Mouse (Mus musculus): ENCODE measurements around the gene Mprip.
"Not testable (repeated sequence)": the region's sequence is repeated elsewhere in the genome, so short reads cannot be mapped to it uniquely, and the experiment has no call there.

Gene Mprip

DNA sequence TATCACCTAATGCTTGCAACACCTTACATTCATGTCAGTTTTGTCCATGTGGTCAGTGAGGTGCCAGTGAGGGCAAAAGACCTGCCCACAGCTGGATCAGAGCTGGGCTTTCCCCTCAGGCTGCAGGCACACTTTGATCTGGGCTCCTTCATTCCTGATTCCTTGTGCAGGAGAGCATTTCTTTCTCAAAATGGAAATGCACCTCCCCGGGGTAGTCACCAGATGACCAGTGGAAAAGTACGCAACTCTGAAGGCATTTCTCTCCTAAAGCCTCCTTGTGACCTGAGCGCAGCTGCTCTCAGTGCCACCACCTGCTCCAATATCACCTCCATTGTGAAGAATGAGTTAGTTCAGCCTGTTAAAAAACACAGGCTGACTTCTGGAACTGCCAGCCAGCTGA is at the start of gene Mprip:
Mprip (plus strand) TSS at position 301 of the 400 bp plus-strand sequence.
- DNase-seq (ENCODE audit: low read depth, low spot score), result no peak

DNA sequence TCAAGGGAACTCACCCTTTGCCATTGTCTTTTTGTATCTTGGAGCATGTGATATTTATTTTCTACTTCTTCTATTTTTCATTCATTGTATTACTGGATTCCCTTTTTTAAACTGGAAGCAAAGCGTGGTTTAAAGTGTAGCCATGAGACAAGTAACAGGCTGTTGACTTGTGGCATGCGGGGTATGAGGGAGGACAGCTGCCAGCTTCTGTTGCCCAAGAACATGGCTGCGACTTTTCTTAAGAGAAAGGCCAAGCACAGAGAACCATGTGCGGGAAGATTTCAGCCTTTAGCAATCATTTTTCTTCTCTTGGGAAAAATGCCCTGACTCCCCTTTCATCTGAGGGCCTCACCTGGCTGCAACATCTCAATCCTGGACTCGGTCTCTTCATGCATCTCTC is 49.5 kb upstream of the Mprip start:
- no peak for DNase-seq (ENCODE audit: low read depth, low spot score)

DNA sequence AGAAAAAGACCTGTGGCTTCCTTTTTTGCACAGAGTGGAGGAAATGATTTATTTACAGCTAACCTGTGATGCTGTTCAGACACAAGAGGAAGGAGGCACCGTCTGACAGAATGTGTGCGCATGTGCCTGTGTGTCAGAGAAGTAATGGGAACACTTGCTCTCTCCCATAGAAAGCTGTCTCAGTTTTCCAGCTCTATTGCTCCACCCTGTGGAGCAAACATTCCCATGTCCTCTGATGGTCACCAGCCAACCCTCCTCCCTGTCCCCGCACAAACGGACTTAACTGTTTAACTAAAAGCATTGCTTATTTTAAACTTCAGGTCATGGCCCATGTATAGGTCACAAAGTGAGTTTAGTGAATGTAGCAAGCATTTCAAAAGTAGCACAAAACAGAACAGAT is 47.0 kb upstream of the Mprip start:
- DNase-seq (ENCODE audit: low read depth, low spot score), result peak; percentile 13

DNA sequence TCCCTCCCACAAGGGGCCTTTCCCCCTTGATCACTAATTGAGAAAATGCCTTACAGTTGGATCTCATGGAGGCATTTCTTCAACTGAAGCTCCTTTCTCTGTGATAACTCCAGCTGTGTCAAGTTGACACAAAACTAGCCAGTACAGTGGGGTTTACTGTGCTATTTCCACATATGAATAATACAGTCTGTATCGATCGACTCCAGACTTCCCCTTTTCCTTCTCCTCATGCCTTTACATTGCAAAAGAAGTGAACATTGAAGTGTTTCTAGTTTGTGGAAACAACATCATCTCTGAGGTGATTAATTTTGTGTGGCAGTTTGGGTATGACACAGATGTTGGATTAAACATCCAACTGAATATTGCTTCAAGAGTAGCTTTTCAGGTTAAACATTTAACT is 44.1 kb upstream of the Mprip start:
- not testable (repeated sequence) for DNase-seq (ENCODE audit: low read depth, low spot score)

DNA sequence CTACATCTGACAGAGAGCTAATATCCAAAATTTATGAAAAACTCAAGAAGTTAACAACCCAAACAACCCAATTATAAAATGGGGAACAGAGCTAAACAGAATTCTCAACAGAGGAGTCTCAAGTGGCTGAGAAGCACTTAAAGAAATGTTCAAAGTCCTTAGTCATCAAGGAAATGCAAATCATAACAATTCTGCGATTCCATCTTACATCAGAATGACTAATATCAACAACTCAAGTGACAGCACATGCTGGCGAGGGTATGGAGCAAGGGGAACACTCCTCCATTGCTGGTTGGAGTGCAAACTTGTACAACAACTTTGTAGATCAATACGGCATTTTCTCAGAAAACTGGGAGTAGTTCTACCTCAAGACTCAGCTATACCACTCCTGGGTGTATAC is 38.9 kb upstream of the Mprip start:
- no peak for DNase-seq (ENCODE audit: low read depth, low spot score)

DNA sequence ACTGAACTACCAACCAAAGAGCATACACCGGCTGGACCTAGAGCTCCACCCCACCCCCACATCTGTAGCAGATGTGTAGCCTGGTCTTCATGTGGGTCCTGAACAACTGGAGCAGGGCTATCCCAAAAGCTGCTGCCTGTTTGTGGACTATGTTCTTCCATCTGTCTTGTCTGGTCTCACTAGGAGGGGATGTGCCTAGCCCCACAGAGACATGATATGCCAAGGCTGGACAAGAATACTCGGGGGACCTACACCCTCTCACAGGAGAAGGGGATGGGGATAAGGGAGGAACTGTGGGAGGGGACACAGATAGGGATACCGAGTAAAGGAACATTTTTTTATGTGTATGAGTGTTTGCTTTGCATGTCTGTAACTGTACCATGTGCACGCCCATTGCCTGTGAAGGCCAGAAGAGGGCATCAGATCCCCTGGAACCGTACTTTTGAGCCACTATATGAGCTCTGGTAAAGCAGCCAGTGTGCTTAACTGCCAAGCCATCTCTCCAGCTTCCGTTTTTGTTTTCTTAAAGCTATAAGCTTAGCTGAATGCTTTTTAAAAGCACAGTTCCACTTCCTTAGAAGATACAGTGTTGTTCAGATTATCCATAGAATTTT is 37.0 kb upstream of the Mprip start:
- peak; percentile 33 for DNase-seq (ENCODE audit: low read depth, low spot score)

DNA sequence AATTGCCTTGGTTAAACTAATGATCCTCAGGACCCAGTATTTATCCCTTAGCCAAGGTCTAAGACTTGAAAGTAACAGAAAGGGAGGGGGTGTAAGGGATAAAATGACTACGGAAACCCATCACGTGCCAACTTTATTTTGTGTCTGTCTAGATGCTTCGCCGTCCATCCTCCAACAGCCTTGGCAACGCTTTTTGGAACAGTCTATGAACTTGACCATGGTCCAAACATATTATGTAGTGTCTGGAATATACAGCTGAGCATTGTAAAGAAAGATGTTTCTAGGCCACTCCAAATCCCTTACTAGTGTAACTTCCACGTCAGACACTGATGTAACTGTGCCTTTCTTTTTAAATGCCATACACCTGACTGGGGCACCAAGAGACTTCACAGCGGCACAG is 34.9 kb upstream of the Mprip start:
- DNase-seq (ENCODE audit: low read depth, low spot score), result no peak

DNA sequence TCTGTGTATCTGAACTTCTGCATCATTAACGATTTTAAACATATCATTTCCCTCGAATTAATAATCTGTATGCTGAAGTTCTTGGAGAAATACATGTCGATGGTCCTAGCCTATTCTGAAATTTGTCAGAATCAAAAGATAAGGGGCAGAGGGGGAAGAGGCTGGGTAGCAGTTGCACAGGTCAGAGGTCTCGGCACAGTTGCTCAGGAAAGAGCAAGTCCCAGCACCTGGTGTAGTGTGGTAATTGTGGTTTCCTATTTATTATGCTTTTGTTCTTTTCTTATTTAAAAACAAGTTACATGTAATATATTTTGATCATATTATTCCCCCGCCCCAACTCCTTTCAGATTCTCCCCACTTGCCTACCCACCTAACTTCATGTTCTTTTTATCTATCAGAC is 32.9 kb upstream of the Mprip start:
- no peak for DNase-seq (ENCODE audit: low read depth, low spot score)

DNA sequence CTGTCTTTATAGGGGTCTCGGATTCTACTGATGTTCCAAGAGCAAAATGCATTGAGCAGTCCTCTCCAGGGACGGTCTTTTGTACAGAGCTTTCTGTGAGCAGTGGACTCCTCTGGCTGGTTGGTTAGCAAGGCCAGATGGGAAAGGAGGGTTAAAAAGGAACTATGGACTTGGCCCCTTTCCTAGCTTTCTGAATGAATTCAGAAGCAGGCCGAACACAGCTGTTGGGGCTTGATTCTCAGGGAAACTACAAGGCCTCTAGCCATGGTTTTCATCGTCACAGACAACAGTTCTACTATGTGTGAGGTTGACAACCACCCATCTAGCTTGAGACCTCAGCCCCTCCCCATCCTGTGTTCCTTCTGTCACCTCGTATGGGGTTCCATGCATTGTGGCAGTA is 31.2 kb upstream of the Mprip start:
- no peak for DNase-seq (ENCODE audit: low read depth, low spot score)

DNA sequence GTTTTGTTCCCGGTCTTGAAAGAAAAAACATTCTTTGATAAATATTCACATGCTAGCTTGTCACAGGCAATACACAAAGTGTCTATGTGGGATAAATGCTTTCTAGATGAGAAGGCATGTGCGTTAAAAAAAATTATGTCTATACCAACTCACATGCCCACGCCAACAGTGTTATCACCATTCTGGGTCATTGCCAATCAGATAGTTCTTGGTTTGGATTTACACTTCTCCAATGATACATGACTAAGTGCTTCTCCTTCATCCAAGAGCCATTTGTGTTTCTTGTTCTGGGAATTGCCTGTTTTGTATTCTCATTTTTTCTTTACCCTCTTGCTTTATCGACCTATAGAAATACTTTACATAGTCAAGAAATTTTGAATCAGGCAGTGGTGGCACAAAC is 29.1 kb upstream of the Mprip start:
- DNase-seq (ENCODE audit: low read depth, low spot score), result no peak

DNA sequence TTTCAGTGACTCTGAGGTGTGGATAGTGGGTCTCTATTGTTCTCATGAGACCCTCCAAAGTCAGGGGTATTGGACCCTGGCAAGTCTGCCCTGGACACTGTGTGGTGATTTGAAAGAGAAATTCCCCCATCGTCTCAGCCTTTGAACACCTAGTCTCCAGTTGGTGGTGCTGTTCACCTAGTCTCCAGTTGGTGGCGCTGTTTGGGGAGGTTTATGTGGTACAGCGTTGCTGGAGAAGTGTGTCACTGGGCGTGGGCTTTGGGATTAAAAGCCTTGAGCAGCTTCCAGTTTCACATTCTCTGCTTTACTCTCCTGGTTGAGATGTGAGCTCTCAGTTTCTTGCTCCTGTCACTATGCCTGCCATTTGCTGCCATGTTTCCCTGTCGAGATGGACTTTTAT is 28.1 kb upstream of the Mprip start:
- DNase-seq (ENCODE audit: low read depth, low spot score), result peak; percentile 45

DNA sequence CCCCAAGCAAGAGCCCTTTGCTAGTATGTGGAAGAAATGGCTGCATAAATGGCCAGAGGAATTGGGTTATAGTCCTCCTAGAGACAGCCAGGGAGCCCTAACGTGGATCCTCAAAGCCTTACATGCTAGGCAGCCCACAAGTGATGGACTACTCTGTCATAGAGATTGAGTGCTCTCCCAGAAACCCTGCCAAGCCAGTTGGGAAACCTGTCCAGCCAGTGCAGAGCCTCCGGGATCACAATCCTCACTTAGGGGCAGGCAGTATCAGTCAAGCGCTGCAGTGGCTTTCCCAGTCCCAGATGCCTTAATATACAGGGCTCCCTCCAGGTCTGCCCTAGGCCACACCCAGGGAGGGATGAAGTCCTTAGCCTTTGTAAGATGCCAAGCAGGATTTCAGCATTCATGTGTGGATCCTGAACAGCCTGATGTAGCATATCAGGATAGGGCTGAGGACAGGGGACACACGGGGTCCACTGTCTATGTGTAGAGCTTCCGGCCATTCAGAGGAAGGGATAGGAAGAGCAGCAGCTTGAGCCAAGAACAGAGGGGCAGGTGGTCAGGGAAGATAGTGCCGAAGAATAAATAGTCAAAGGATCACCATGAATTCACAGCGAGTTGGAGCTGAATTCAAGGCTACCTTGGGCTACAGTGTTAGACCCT is 27.0 kb upstream of the Mprip start:
- no peak for DNase-seq (ENCODE audit: low read depth, low spot score)

DNA sequence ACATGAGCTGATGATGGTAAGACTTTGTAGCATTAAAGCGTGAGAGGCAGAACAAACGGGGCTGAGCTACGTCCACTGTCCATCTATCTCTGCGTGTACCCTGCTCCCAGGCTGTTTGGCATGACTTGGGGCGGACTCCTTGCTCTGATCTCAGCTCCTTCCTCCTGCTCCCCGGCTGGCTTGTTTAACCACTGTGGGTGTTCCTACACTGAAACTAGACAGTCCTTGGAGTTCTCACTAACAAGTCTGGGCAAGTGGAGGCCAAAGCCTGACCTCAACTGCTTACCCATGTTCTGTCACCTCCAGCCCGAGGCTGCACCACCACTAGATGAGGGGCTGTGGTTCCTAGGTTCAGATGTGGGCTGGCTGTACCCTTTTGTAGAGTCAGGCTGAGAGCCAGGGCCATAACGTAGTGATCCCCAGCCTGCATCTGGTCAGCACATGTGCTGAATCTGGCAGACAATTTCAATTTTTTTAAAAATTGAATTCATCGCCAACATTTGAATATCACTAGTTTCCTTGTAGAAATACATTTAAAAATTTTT is 25.8 kb upstream of the Mprip start:
- DNase-seq (ENCODE audit: low read depth, low spot score), result no peak

DNA sequence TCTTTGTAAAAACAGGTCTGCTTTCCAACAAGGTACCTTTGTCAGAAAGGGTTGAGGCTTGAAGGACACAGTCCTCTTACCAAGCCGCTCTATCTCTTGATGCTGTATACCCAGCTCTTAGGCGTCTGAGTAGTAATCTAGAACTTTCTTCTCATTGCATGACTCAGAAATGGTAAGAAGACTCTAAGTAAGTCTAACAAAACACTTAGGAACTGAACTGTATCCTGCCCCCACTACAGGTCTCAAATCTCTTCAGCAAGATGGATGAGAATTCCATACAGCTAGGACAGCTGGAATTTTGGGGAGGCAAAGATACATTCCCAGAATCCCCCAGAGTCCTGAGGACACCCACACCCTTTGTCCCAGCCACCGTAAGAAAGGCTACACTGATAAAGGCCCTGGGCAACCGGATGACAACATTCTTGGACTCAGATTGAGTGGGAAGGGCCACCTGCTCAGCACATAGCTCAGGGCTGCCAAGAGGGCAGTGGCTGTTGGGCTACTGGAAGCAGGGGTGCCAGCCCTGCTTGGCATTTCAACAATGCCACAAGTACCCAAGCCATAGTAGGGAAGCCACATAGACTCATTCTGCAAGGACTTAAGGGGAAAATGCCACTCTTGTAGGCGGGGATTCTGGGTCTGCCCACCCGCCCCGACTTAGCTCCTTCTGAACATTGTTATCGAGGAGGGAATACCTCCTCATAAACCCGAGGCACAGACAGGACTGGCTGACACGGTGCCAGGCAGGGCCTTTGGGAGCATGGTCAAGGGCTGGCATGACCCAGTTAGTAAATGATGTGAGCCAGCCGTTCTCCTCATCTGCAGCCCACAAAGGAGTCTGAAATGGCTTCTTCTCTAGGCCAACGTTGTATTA is 25.0 kb upstream of the Mprip start:
- no peak for DNase-seq (ENCODE audit: low read depth, low spot score)

DNA sequence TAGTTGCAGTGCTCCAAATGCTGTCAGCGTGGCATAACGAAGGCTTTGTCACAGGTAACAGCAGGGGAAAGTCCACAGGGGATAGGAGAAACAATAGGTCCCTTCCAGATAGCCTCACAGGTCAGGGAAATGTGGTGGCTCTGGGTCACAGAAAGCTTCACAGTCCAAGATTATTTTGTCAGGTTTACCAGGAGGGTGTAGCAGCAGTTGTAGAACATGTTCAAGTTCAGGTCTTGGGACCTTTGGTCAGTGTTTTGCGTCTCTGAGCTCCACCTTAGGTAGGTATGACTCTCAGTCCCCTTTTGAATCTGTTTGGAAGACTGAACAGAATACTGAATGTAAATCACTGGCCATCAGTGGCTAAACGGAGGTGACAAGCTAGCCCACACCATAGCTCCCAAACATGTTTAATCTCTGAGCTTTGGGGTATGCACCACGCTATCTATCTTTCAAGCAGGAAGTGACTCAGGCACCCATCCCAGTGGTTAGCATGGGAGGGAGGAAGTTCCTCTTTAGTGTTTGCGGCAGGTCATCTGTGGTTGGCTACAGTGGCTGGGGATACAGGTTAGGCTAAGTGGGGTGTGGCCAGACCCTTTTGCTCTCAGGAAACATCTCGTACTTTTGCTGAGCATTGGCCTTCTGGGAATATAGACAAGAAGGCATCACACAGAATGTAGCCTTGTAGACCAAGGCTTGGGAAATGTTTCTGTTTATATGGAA is 24.2 kb upstream of the Mprip start:
- DNase-seq (ENCODE audit: low read depth, low spot score), result no peak

DNA sequence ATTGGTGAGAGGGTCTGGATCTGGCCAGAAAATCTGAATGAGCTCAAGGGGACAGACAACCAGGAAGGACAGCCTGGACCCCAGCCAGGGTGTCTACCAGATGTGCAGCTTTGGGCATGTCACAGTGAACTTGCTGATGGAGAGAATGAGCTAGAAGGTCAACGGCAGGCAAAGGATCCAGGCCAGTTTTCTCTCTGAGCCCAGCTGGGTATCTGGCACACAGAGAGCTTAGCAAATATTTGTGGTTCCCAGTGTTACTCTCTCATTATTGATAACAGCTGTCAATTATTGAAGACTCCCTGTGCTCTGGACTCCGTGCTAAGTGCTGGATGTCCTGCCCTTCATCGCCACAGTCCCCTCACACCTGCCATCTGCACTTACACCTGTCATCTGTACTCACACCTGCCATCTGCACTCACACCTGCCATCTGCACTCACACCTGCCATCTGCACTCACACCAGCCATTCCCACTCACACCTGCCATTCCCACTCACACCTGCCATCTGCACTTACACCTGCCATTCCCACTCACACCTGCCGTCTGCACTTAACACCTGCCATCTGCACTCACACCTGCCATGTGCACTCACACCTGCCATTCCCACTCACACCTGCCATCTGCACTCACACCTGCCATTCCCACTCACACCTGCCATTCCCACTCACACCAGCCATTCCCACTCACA is 21.0 kb upstream of the Mprip start:
- DNase-seq (ENCODE audit: low read depth, low spot score), result no peak

DNA sequence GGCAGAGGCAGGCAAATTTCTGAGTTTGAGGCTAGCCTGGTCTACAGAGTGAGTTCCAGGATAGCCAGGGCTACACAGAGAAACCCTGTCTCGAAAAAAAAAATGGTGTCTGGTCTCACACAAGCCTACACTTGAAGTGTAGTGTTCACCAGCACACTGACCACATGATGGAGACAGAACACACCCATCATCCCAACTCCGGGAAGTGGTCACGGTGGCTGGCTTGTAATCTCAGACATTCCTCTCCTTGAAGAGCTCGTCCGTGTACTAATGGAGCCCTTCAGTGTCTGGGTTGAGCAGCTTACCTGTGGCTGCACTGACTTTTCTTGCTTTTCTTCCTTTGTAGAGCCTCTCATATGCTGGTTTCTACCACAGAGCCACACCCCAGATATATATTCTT is 19.9 kb upstream of the Mprip start:
- no peak for DNase-seq (ENCODE audit: low read depth, low spot score)

DNA sequence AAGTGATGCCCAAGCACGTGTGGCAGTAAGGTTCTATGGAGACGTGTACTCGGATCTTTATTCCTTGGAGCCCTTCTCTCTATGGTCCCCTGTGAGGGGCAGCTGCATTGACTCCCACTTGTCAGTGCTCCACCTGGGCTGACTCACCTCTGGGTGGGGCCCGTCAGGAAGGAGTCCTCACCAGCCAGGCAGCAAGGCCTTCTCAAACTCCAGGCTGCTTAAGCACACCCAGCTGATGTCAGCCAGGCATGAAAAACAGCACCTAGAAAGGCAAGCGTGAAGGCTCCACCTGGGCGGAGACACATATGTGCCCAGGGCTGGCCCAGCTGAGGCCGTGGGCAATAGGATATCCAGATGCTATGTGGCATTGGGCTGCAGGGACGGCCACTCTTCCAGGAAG is 18.7 kb upstream of the Mprip start:
- no peak for DNase-seq (ENCODE audit: low read depth, low spot score)

DNA sequence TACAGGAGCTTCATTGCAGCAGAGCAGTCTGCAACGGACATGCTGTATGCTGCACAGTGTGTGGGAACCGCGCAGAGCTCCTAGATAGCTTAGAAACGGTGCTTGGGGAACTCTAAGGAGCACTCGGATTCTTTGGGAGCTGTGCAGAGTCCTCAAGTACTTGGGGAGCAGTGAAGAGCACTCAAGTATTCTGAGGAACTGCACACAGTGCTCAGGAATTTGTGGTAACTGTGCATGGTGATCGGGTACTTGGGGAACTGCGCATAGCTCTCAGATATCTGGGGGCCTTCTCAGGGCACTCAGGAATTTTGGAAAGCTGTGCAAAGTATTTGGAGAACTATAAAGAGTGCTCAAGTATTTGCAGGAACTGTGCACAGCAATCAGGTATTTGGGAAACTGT is 16.1 kb upstream of the Mprip start:
- DNase-seq (ENCODE audit: low read depth, low spot score), result no peak

DNA sequence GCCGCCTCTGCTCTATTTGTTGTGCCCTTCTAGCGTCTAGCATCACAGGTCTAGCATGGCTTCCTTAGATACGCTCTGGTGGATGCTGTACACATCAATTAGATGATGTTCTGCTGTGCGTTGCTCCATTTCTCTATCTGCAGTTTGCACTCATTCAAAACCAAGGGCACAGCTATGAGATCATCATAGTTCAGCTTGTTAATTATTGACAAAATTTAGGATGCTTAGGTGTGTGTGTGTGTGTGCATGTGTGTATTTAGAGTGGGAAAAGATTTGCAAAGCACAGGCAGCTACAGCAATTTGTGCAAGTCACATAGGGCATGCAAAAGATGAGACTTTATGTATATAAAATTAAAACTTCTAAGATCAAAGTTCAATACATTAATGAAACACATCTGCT is 12.0 kb upstream of the Mprip start:
- DNase-seq (ENCODE audit: low read depth, low spot score), result no peak

DNA sequence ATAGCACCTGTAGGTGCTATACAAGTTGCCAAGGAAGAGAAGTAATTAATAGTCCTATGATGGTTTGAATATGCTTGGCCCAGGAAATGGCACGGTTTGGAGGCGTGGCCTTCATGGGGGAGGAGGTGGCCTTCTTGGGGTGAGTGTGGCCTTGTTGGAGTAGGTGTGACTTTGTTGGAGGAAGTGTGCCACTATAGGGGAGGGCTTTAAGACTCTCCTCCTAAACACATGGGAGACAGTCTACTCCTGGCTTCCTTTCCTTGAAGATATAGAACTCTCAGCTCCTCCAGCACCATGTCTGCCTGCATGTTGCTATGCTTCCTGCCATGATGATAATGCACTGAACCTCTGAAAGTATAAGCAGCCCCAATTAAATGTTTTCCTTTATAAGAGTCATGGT is 8.1 kb upstream of the Mprip start:
- no peak for DNase-seq (ENCODE audit: low read depth, low spot score)
